Mouse (Mus musculus): ENCODE results near the gene Ankdd1a.

Ankdd1a gene

DNA sequence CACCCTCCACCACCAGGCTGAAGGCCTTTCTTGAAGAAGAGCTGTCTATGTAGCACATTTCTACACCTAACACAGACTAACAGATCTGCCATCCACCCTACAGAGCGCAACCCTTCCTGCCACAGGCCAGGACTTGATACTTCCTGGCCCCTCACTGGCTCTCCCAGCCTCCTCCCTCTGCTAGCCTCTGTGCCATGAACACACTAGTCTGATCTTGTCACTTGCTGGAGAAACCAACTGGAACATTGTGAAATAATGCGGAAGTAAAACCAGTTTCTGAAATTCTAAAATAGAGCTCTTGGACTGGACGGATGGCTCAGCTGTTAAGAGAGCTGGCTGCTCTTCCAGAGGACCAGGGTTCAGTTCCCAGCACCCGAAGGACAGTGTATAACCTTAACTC, 27.1 kb downstream of the Ankdd1a start:
- no peak for DNase-seq

GRCm38 (mm10) chr9:65492351-65492750, 27.6 kb downstream of the Ankdd1a start:
- DNase-seq: no peak

- DNase-seq: no peak
Measured at GRCm38 (mm10) chr9:65491476-65491875, 28.5 kb downstream of the Ankdd1a start.

DNA sequence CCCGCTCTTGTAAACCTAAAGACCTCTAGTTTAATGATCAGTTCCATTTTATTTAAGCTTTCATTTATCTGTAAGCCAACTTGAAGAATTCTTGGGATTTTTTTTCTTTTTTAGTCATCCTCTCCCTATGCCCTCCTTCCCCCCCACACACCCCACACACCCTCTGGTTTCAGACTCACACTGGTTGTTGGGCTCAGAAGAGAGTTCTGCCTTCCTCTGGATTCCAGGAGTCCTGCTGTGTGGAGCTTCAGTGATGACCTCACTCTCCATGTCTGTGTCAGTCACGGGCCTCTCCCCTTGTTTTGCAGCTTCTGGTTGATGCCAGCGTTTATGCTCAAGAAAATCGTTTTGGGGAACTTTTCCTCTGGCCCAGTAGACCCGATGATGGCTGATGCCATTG, 39.9 kb downstream of the Ankdd1a start:
- DNase-seq: no peak

GRCm38 (mm10) chr9:65479158-65479557, 40.8 kb downstream of the Ankdd1a start:
- no peak for DNase-seq

- DNase-seq: no peak
Measured at GRCm38 (mm10) chr9:65472769-65473168, 47.2 kb downstream of the Ankdd1a start.

- no peak for DNase-seq
Measured at GRCm38 (mm10) chr9:65467686-65468085, 52.3 kb downstream of the Ankdd1a start.

GRCm38 (mm10) chr9:65465241-65465640, 54.8 kb downstream of the Ankdd1a start:
- DNase-seq: no peak

DNA sequence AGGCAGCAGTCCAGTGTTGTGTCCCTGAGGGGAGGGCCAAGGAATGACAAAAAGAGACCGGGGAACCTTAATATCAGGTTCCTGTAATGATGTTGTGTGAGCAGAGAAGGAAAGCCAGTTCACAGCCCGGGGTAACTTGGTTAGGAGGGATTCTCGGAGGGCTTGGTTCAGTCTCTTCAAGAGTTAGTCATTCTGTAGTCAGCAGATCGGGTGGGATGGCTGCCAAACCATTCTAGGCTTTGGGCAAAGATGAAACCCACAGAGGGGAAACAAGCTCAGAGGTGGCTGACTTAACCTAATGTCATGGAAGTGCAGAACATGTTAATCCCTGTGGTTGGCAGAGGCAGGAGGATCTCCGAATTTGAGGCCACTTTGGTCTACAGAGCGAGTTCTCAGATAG, 55.8 kb downstream of the Ankdd1a start:
- peak; percentile 71 for DNase-seq

GRCm38 (mm10) chr9:65462544-65462943, 57.4 kb downstream of the Ankdd1a start:
- no peak for DNase-seq

- peak; percentile 98 for DNase-seq
Measured at GRCm38 (mm10) chr9:65460732-65461442, 59.1 kb downstream of the Ankdd1a start, which contains the start of gene Spg21. Gene Spg21, plus strand, starts transcription at chr9:65460947.

- no peak for DNase-seq
Measured at GRCm38 (mm10) chr9:65460198-65460597, 59.8 kb downstream of the Ankdd1a start.

GRCm38 (mm10) chr9:65458975-65459374, 61.0 kb downstream of the Ankdd1a start:
- DNase-seq: no peak

DNA sequence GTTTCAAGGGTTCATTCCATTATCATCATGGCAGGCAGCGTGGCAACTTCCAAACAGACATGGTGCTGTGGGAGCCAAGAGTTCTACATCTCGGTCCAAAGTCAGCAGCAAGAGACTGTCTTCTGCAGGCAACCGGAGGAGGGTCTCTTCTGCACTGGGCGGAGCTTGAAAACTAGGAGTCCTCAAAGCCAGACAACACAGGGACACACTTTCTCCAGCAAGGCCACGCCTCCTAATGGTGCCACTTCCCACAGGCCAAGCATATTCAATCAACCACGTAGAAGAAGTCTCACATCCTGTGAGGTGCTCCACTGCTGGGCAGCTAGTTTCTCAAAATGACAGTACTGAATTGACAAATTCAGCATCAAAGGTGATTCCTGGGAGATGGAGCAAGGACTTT, 72.0 kb downstream of the Ankdd1a start:
- no peak for DNase-seq

GRCm38 (mm10) chr9:65444692-65445091, 75.3 kb downstream of the Ankdd1a start:
- no peak for DNase-seq
